Mouse (Mus musculus) embryonic fibroblast, embryonic 13.5 days (primary cell): ENCODE results near the gene Serpinc1.

Experiments
- CTCF ChIP-seq: IDR thresholded peaks from 2 replicates; pipeline ENCODE4 v1.5.1; 2011; ENCODE audit warnings: mild to moderate bottlenecking, control low read depth, low read length, moderate library complexity, borderline replicate concordance; ENCODE audit not compliant: insufficient read depth
- POLR2A ChIP-seq: IDR thresholded peaks from 2 replicates; pipeline ENCODE4 v1.6.1; 2011; ENCODE audit warnings: low read depth, mild to moderate bottlenecking, control low read depth, low read length, moderate library complexity

DNA sequence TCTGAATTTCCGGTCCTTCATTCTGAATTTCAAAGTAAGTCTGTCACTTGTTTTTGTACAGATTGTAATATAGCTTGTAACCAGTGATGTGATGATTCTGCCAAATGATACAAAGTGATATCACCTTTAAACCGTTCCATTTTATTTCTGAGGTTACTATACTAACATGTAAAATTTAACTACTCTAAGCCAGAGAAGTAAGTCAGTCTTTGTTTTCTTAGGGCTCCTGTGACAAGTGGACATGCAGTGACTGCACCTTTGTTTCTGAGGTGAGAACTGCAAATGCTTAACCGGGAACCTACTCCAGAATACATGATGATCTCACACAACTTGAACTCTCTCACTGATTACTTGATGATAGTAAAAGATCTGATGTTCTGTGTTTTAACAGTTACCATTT, 59.6 kb downstream of the Serpinc1 start:
- no peak for TF ChIP-seq CTCF
- TF ChIP-seq POLR2A = no peak
